Mouse (Mus musculus) kidney, adult 2 months (tissue): Measurements from ENCODE around the gene Haus3.

Source experiments
- CTCF ChIP-seq: fragments of 200-500 bp; conservative IDR thresholded peaks from 2 replicates; pipeline ENCODE4 v1.5.1; 2011; ENCODE audit warnings: low read depth, mild to moderate bottlenecking, control low read depth, low read length, moderate library complexity, mixed read lengths; ENCODE audit not compliant: insufficient read depth, insufficient read length
- POLR2A ChIP-seq: fragments of 200-500 bp; IDR thresholded peaks from one replicate; pipeline ENCODE4 v1.6.1; 2011; ENCODE audit warnings: low read depth, low read length, control low read depth

DNA sequence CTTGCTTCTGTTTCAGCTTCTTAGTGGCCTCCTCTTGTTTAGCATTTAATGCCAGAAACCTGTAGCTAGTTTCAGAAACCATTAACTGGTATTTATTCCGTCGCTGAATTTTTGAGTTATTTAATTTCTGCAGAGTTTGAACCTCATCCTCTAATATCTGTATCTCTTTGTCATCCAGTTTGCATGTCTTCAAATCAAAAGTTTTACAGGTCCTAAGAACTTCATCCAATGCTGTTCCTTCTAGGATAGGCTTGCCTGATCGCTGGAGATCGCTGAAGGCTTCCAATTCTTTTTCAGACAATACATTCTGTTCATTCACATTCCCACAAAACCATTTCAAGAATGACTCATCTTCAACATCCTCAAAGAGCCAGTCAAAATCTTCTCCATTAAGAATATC lies 1.5 kb downstream of the Haus3 start:
- no peak for TF ChIP-seq CTCF
- TF ChIP-seq POLR2A, result no peak
